Comparison of ENCODE assay signal across 8 mouse cellular contexts in genomic region chr9:107629411-107629730, GRCm38 (mm10). TPM values are rescaled to one million over a fixed set of nuclear protein-coding genes. Genes with fewer than 3 reads are reported as not detected.
DNase-seq lines count a peak whose midpoint lies in the region; ATAC-seq and TF ChIP-seq lines count a peak whose summit lies in the region.

No protein-coding gene starts in this region.

- peaks cover 16% of the 10 kb centered on the region for H3K4me1 ChIP-seq in kidney, adult 2 months (ENCODE audit: control insufficient read depth, insufficient read depth, low read length)
- peaks cover 38% of the 10 kb centered on the region for H3K4me1 ChIP-seq in brown adipose tissue, adult 24 weeks (ENCODE audit: control insufficient read depth, insufficient read depth, insufficient read length, low read length)
- peaks cover 84% of the 10 kb centered on the region for H3K4me1 ChIP-seq in intestine, embryonic 15.5 days (replicated peaks)
- peaks cover 98% of the 10 kb centered on the region for H3K4me1 ChIP-seq in neural tube, embryonic 12.5 days

- peak overlapping the region; percentile 14; the same call in 1 of the 2 replicates for H3K9ac ChIP-seq in intestine, embryonic 15.5 days
- H3K9ac ChIP-seq in neural tube, embryonic 12.5 days: peak overlapping the region; percentile 58

- no peak for ATAC-seq in intestine, embryonic 15.5 days
- ATAC-seq in neural tube, embryonic 12.5 days (ENCODE audit: low FRiP score, low read depth): no peak

- H3K9me3 ChIP-seq in intestine, embryonic 15.5 days: no peaks in the 10 kb centered on the region
- no peaks in the 10 kb centered on the region for H3K9me3 ChIP-seq in neural tube, embryonic 12.5 days

- no peak overlapping the region for H3K4me3 ChIP-seq in kidney, adult 2 months (ENCODE audit: insufficient read depth, low read depth, low read length)
- peak overlapping the region; percentile 24 for H3K4me3 ChIP-seq in brown adipose tissue, adult 24 weeks (ENCODE audit: insufficient read depth, low read depth, low read length)
- no peak overlapping the region for H3K4me3 ChIP-seq in intestine, embryonic 15.5 days (replicated peaks)
- no peak overlapping the region for H3K4me3 ChIP-seq in neural tube, embryonic 12.5 days

- H3K4me2 ChIP-seq in intestine, embryonic 15.5 days (replicated peaks): peak overlapping the region; percentile 38
- peak overlapping the region; percentile 99 for H3K4me2 ChIP-seq in neural tube, embryonic 12.5 days (replicated peaks)

- H3K27ac ChIP-seq in kidney, adult 2 months (ENCODE audit: insufficient read depth, low read depth, low read length): peak overlapping the region; percentile 57
- peak overlapping the region; percentile 88 for H3K27ac ChIP-seq in brown adipose tissue, adult 24 weeks (replicated peaks; ENCODE audit: low read depth, low read length)
- H3K27ac ChIP-seq in intestine, embryonic 15.5 days: peak overlapping the region; percentile 72
- H3K27ac ChIP-seq in neural tube, embryonic 12.5 days: peak overlapping the region; percentile 96

- H3K27me3 ChIP-seq in kidney, adult 2 months (replicated peaks; ENCODE audit: control insufficient read depth, insufficient read depth, low read length): no peaks in the 10 kb centered on the region
- H3K27me3 ChIP-seq in intestine, embryonic 15.5 days (replicated peaks): no peaks in the 10 kb centered on the region
- no peaks in the 10 kb centered on the region for H3K27me3 ChIP-seq in neural tube, embryonic 12.5 days (replicated peaks)

- no peak for DNase-seq in kidney, adult 2 months
- no peak for DNase-seq in kidney, adult 9 months
- DNase-seq in cerebellum, postnatal 14 days: no peak
- no peak for DNase-seq in layer of hippocampus, adult 9-11 months
- no peak for DNase-seq in embryo, embryonic 9.5 days (ENCODE audit: extremely low spot score)

- no peak for TF ChIP-seq POLR2A in kidney, adult 2 months (IDR thresholded peaks at IDR 0.05; ENCODE audit: low read depth, low read length)

- H3K36me3 ChIP-seq in kidney, adult 2 months (ENCODE audit: control insufficient read depth, insufficient read depth, low read length): no peaks in the 10 kb centered on the region
- H3K36me3 ChIP-seq in intestine, embryonic 15.5 days: 0 out of 2 replicates have a peak, but pooled peaks cover 7% of the 10 kb centered on the region
- H3K36me3 ChIP-seq in neural tube, embryonic 12.5 days: peaks cover 16% of the 10 kb centered on the region

- 30% methylated on average over 4 of the region's 4 CpGs for WGBS in kidney, adult 2 months
- WGBS in intestine, embryonic 15.5 days: 30% methylated on average over 4 of the region's 4 CpGs
- WGBS in neural tube, embryonic 12.5 days: 28% methylated on average over 4 of the region's 4 CpGs

- no peak for TF ChIP-seq CTCF in kidney, adult 2 months (conservative IDR thresholded peaks at IDR 0.05; ENCODE audit: insufficient read depth, insufficient read length, low read depth, low read length)

RNA-seq across cellular contexts. Expression of gene Gnai2, which starts 5.8 kb away (rescaled TPM):
- polyA plus RNA-seq in kidney, adult 2 months (2012; rRNA removed): 356 and 366 TPM in 2 replicates
- 87.2 and 112 TPM in 2 replicates for polyA plus RNA-seq in brown adipose tissue, adult 24 weeks (2012; ENCODE audit: insufficient read depth, insufficient read length, missing spikeins)
- polyA plus RNA-seq in intestine, embryonic 15.5 days (2015; fragmentation: Nextera tagmentation; extraction: Ambion mirVana): 334 and 335 TPM in 2 replicates
- polyA plus RNA-seq in neural tube, embryonic 12.5 days (2016; fragmentation: Nextera tagmentation; extraction: Ambion mirVana): 465 and 488 TPM in 2 replicates

RNA-seq across cellular contexts. Expression of gene Sema3b, which starts 20.3 kb away (rescaled TPM):
- 63.3 and 78.8 TPM in 2 replicates for polyA plus RNA-seq in kidney, adult 2 months (2012; rRNA removed)
- polyA plus RNA-seq in brown adipose tissue, adult 24 weeks (2012; ENCODE audit: insufficient read depth, insufficient read length, missing spikeins): 3.3 and 3.8 TPM in 2 replicates
- polyA plus RNA-seq in intestine, embryonic 15.5 days (2015; fragmentation: Nextera tagmentation; extraction: Ambion mirVana): 34.7 and 37.5 TPM in 2 replicates
- 4.7 and 4.8 TPM in 2 replicates for polyA plus RNA-seq in neural tube, embryonic 12.5 days (2016; fragmentation: Nextera tagmentation; extraction: Ambion mirVana)

RNA-seq across cellular contexts. Expression of gene Slc38a3, which starts 40.0 kb away (rescaled TPM):
- polyA plus RNA-seq in kidney, adult 2 months (2012; rRNA removed): 77.9 and 139 TPM in 2 replicates
- polyA plus RNA-seq in brown adipose tissue, adult 24 weeks (2012; ENCODE audit: insufficient read depth, insufficient read length, missing spikeins): 0.83 and 3.3 TPM in 2 replicates
- polyA plus RNA-seq in intestine, embryonic 15.5 days (2015; fragmentation: Nextera tagmentation; extraction: Ambion mirVana): 8.4 and 16.0 TPM in 2 replicates
- polyA plus RNA-seq in neural tube, embryonic 12.5 days (2016; fragmentation: Nextera tagmentation; extraction: Ambion mirVana): 12.8 and 14.1 TPM in 2 replicates

RNA-seq across cellular contexts. Expression of gene Ifrd2, which starts 41.9 kb away (rescaled TPM):
- polyA plus RNA-seq in kidney, adult 2 months (2012; rRNA removed): 50.5 and 57.8 TPM in 2 replicates
- polyA plus RNA-seq in brown adipose tissue, adult 24 weeks (2012; ENCODE audit: insufficient read depth, insufficient read length, missing spikeins): 21.6 and 23.7 TPM in 2 replicates
- 66.4 and 81.9 TPM in 2 replicates for polyA plus RNA-seq in intestine, embryonic 15.5 days (2015; fragmentation: Nextera tagmentation; extraction: Ambion mirVana)
- polyA plus RNA-seq in neural tube, embryonic 12.5 days (2016; fragmentation: Nextera tagmentation; extraction: Ambion mirVana): 20.6 and 23.3 TPM in 2 replicates

RNA-seq across cellular contexts. Expression of gene Hyal3, which starts 48.8 kb away (rescaled TPM):
- polyA plus RNA-seq in kidney, adult 2 months (2012; rRNA removed): 1.6 and 2.1 TPM in 2 replicates
- polyA plus RNA-seq in brown adipose tissue, adult 24 weeks (2012; ENCODE audit: insufficient read depth, insufficient read length, missing spikeins): 0.63 TPM in 1 of 2 replicates, not detected in the other
- polyA plus RNA-seq in intestine, embryonic 15.5 days (2015; fragmentation: Nextera tagmentation; extraction: Ambion mirVana): 0.74 and 0.97 TPM in 2 replicates
- 0.84 and 1.5 TPM in 2 replicates for polyA plus RNA-seq in neural tube, embryonic 12.5 days (2016; fragmentation: Nextera tagmentation; extraction: Ambion mirVana)
